Mouse (Mus musculus): ENCODE results near the gene Cdc42ep2. TPM values are rescaled to one million over a fixed set of nuclear protein-coding genes. Genes with fewer than 3 reads are reported as not detected.
A peak's percentile ranks its signal among the peaks of the same experiment; 100 is the strongest.

Cdc42ep2 gene
- polyA plus RNA-seq (2017; shearing (Covaris generic)): under 1 TPM in 1 of 2 experiments, not detected in 1; 0.34 TPM

- ATAC-seq: peak; percentile 96
Measured at GRCm38 (mm10) chr19:5924713-5925093, at the start of gene Cdc42ep2. TSS of gene Cdc42ep2 (minus strand) at chr19:5924816.

GRCm38 (mm10) chr19:5967664-5968063, 43.0 kb upstream of the Cdc42ep2 start:
- no peak for ATAC-seq

- ATAC-seq: no peak
Measured at GRCm38 (mm10) chr19:5966786-5967185, 42.2 kb upstream of the Cdc42ep2 start.

- ATAC-seq: no peak
Measured at GRCm38 (mm10) chr19:5965910-5966309, 41.3 kb upstream of the Cdc42ep2 start.

GRCm38 (mm10) chr19:5965280-5965679, 40.7 kb upstream of the Cdc42ep2 start:
- ATAC-seq: peak; percentile 60

- ATAC-seq: no peak
Measured at GRCm38 (mm10) chr19:5964804-5965203, 40.2 kb upstream of the Cdc42ep2 start.

- ATAC-seq: peak; percentile 89
Measured at GRCm38 (mm10) chr19:5963883-5964562, 39.4 kb upstream of the Cdc42ep2 start, which contains the start of gene Pola2. TSS of gene Pola2 (minus strand) at chr19:5964202.

- no peak for ATAC-seq
Measured at GRCm38 (mm10) chr19:5962651-5963050, 38.0 kb upstream of the Cdc42ep2 start.

GRCm38 (mm10) chr19:5957371-5957770, 32.8 kb upstream of the Cdc42ep2 start:
- no peak for ATAC-seq

GRCm38 (mm10) chr19:5956685-5957084, 32.1 kb upstream of the Cdc42ep2 start:
- no peak for ATAC-seq

- ATAC-seq: no peak
Measured at GRCm38 (mm10) chr19:5955704-5956670, 31.4 kb upstream of the Cdc42ep2 start.

GRCm38 (mm10) chr19:5954936-5955335, 30.3 kb upstream of the Cdc42ep2 start:
- ATAC-seq: no peak

- ATAC-seq: no peak
Measured at GRCm38 (mm10) chr19:5954031-5954710, 29.6 kb upstream of the Cdc42ep2 start.

GRCm38 (mm10) chr19:5953201-5953770, 28.7 kb upstream of the Cdc42ep2 start:
- ATAC-seq: no peak

GRCm38 (mm10) chr19:5952071-5952691, 27.6 kb upstream of the Cdc42ep2 start:
- ATAC-seq: no peak

- no peak for ATAC-seq
Measured at GRCm38 (mm10) chr19:5951631-5952030, 27.0 kb upstream of the Cdc42ep2 start.

- no peak for ATAC-seq
Measured at GRCm38 (mm10) chr19:5950218-5950617, 25.6 kb upstream of the Cdc42ep2 start.

GRCm38 (mm10) chr19:5945891-5946290, 21.3 kb upstream of the Cdc42ep2 start:
- no peak for ATAC-seq

GRCm38 (mm10) chr19:5945027-5945426, 20.4 kb upstream of the Cdc42ep2 start:
- ATAC-seq: no peak

GRCm38 (mm10) chr19:5944145-5944544, 19.5 kb upstream of the Cdc42ep2 start:
- no peak for ATAC-seq

GRCm38 (mm10) chr19:5943404-5943803, 18.8 kb upstream of the Cdc42ep2 start:
- no peak for ATAC-seq

- ATAC-seq: no peak
Measured at GRCm38 (mm10) chr19:5942581-5942980, 18.0 kb upstream of the Cdc42ep2 start.

All from CD4-positive, CD25-positive, alpha-beta regulatory T cell, adult 4 months (primary cell).